Mouse (Mus musculus): ENCODE results near the gene Cabp7. TPM values are rescaled to one million over a fixed set of nuclear protein-coding genes. Genes with fewer than 3 reads are reported as not detected.

Gene Cabp7
- polyA plus RNA-seq, 1 experiment from 2014 or later = 0.03 TPM

DNA sequence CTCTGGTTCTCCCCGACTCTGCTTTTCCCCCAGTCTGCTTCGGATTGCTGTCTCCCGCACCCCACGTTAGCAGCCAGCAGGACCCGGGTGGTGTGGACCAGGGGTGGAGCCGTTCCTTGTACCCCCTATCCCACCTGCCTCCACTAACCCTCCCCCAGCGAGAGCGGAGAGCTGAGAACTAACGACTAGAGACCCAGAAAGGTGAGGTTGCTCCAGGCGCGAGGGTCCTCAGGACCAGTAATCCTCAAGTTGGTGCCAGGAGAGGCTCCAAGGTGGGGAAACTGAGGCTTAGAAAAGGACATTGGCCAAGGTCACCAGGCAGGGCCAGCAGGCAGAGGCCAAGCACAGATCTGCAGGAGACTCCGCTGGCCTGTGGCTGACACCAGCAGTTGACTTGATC is 707 bp upstream of the Cabp7 start:
- CTCF ChIA-PET = no interaction called here
- ATAC-seq (peak; percentile 15), DNase-seq (ENCODE audit: low read depth, low spot score) (no peak)
- no peak for TF ChIP-seq CTCF (IDR thresholded peaks at IDR 0.05)
- POLR2A ChIA-PET = no interaction called here
- peaks cover 66% of the 10 kb centered on the region for H3K27me3 ChIP-seq
- in situ Hi-C loops (cut with MboI; ENCODE audit: low pct_unique_long_range_greater_than_20kb) = no loop called here

DNA sequence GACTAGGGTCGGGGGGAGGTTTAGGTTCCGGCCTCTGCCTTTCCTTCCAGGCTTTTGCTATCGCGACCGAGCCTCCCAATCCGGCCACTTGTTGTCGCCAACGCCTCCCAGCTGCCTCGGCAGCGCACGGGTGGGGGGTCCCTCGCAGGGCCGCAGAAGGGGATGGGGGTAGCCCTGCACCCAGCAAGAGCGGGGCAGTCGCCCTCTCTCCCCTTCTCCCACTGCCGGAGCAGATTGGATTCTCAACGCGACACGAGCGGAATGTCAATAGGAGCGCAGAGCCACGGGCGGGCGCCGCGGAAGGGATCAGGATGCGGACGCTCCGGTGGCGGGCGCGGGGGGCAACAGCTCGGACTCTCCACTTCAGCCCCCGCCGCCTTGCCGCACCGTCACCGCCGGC is 609 bp downstream of the Cabp7 start:
- no peak for TF ChIP-seq CTCF (IDR thresholded peaks at IDR 0.05)

GRCm38 (mm10) chr11:4744691-4745090 is 1.9 kb downstream of the Cabp7 start:
- DNase-seq (ENCODE audit: low read depth, low spot score) (no peak), ATAC-seq (no peak)
- ChIA-PET POLR2A (no interaction called here), CTCF (no interaction called here)
- TF ChIP-seq CTCF (IDR thresholded peaks at IDR 0.05) = no peak
- in situ Hi-C loops (cut with MboI; ENCODE audit: low pct_unique_long_range_greater_than_20kb) = no loop called here
- H3K27me3 ChIP-seq = peaks cover 64% of the 10 kb centered on the region

More for the DNA sequence above, 609 bp downstream of the Cabp7 start:
- H3K27me3 ChIP-seq = peaks cover 68% of the 10 kb centered on the region
- in situ Hi-C loops (cut with MboI; ENCODE audit: low pct_unique_long_range_greater_than_20kb) = no loop called here
- POLR2A ChIA-PET = no interaction called here
- ATAC-seq (no peak), DNase-seq (ENCODE audit: low read depth, low spot score) (no peak)
- CTCF ChIA-PET = no interaction called here

DNA sequence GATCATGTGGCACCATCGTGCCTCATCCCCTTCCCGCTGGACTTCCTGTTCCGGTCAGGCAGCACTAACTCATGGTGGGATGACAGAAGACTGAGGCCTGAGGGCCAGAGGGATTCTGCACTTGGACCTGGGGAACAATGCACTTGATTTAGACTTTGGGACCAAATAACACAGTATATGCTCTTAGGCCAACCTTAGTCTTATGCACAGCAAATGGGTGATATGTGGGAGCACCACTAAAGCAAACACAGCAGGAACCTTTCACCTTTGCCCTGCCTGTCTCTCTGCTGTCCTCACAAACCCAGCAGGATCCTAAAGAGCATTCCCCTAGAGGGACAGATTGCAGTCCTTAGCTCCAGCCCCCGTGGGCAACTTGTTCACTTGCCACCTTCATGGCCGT is 5.8 kb downstream of the Cabp7 start:
- no peak for TF ChIP-seq CTCF (IDR thresholded peaks at IDR 0.05)
- POLR2A ChIA-PET = no interaction called here
- CTCF ChIA-PET = no interaction called here
- in situ Hi-C loops (cut with MboI; ENCODE audit: low pct_unique_long_range_greater_than_20kb) = no loop called here
- DNase-seq (ENCODE audit: low read depth, low spot score) (no peak), ATAC-seq (no peak)
- peaks cover 37% of the 10 kb centered on the region for H3K27me3 ChIP-seq

DNA sequence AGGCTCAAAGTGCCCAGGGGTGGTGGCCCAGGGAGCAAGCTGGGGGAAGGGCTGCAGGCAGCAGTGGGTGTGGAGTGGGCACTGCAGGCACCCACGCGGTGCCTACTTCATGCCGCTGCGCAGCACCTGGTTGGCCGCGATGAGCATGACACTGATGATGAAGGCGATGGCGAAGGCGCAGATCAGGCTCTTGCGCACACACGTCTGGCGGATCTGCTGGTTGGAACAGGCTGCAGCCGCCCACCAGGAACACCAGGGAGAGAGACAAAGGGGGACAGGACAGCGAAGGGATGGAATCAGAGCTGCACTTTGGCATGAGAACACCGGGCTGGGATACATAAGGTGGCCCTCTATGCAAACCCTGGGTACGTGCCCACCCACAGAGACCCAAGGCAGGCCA is 7.9 kb downstream of the Cabp7 start:
- peaks cover 16% of the 10 kb centered on the region for H3K27me3 ChIP-seq
- TF ChIP-seq CTCF (IDR thresholded peaks at IDR 0.05) = no peak
- ATAC-seq (no peak), DNase-seq (ENCODE audit: low read depth, low spot score) (no peak)
- in situ Hi-C loops (cut with MboI; ENCODE audit: low pct_unique_long_range_greater_than_20kb) = no loop called here
- ChIA-PET CTCF (no interaction called here), POLR2A (no interaction called here)

- in situ Hi-C loops (cut with MboI; ENCODE audit: low pct_unique_long_range_greater_than_20kb) = no loop called here
- CTCF ChIA-PET = interaction anchor here (1.3 kb wide), 1 partner anchor 57 kb away, joined by 3 read pairs; no protein-coding TSS in a partner anchor
- peaks cover 6% of the 10 kb centered on the region for H3K27me3 ChIP-seq
Observed at GRCm38 (mm10) chr11:4737682-4738081, 8.9 kb downstream of the Cabp7 start.

DNA sequence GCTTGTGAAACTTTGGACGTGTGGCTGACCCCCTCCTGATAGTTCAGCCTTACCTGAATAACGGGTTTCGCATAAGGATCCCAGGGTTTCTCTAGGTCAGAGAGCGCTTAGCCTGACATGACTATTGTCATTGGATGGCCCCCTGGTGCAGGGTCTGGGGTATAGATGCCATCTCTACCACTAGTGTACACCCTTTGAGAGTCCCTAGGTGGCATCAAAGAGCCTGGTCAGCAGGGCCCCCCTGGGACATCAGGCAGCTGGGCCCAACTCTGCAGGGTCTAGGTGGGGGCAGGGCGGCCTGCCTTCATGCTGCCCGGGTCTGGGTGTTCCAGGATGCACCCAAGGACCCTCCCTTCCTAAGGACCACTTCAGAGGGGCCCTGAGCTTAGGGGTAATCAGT is 10.2 kb downstream of the Cabp7 start:
- POLR2A ChIA-PET = no interaction called here
- CTCF ChIA-PET = no interaction called here
- in situ Hi-C loops (cut with MboI; ENCODE audit: low pct_unique_long_range_greater_than_20kb) = no loop called here
- ATAC-seq (no peak), DNase-seq (ENCODE audit: low read depth, low spot score) (no peak)
- no peak for TF ChIP-seq CTCF (IDR thresholded peaks at IDR 0.05)
- no peaks in the 10 kb centered on the region for H3K27me3 ChIP-seq

More at GRCm38 (mm10) chr11:4737682-4738081, 8.9 kb downstream of the Cabp7 start:
- TF ChIP-seq CTCF (IDR thresholded peaks at IDR 0.05) = no peak
- POLR2A ChIA-PET = no interaction called here
- no peak for DNase-seq (ENCODE audit: low read depth, low spot score)
- ATAC-seq = no peak

DNA sequence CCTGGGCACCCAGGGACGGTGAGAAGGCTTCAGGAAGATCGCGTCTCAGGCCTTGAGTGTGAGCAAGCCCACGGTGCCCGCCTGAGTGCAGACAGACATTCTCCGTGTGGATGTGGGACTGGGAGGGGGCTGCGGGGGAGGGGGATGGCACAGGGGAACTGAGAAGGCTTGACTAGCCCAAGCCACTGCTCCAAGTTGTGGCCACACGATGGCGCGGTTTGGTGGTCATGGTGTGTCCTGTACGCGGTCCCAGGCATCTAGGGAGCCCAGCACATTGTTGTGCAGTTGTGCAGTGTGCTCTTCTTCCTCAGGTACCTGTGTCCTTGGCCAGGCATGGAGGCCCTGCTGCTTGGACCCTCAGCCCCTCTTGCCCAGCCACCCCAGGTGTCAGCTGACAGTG is 12.4 kb downstream of the Cabp7 start:
- DNase-seq (ENCODE audit: low read depth, low spot score) (no peak), ATAC-seq (no peak)
- no peak for TF ChIP-seq CTCF (IDR thresholded peaks at IDR 0.05)
- ChIA-PET CTCF (no interaction called here), POLR2A (no interaction called here)
- no peaks in the 10 kb centered on the region for H3K27me3 ChIP-seq
- in situ Hi-C loops (cut with MboI; ENCODE audit: low pct_unique_long_range_greater_than_20kb) = no loop called here

DNA sequence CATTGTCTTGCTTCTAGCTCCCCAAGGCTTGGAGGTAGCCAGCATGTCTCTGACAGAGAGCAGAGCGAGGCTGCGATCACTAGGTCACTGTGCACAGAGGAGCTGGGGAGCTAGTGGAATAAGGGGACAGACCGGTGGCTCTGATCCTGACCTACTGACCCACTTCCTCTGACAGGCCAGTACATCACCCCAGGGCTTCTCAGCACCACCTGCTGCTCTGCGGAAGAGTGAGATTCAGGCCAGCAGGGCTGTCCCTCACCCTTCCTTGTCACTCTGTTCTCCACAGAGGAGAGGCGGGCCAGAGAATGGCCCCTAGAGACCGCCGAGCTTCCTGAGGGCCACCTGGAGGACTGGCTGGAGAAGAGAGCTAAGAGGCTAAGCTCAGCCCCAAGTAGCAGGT is 14.8 kb downstream of the Cabp7 start:
- ChIA-PET POLR2A (no interaction called here), CTCF (no interaction called here)
- no peak for TF ChIP-seq CTCF (IDR thresholded peaks at IDR 0.05)
- ATAC-seq = no peak
- in situ Hi-C loops (cut with MboI; ENCODE audit: low pct_unique_long_range_greater_than_20kb) = no loop called here
- DNase-seq (ENCODE audit: low read depth, low spot score) = no peak
- no peaks in the 10 kb centered on the region for H3K27me3 ChIP-seq

- ATAC-seq = no peak
- TF ChIP-seq CTCF (IDR thresholded peaks at IDR 0.05) = no peak
- POLR2A ChIA-PET = no interaction called here
- CTCF ChIA-PET = no interaction called here
- DNase-seq (ENCODE audit: low read depth, low spot score) = no peak
- H3K27me3 ChIP-seq = no peaks in the 10 kb centered on the region
- in situ Hi-C loops (cut with MboI; ENCODE audit: low pct_unique_long_range_greater_than_20kb) = no loop called here
Observed at GRCm38 (mm10) chr11:4730913-4731312, 15.7 kb downstream of the Cabp7 start.

DNA sequence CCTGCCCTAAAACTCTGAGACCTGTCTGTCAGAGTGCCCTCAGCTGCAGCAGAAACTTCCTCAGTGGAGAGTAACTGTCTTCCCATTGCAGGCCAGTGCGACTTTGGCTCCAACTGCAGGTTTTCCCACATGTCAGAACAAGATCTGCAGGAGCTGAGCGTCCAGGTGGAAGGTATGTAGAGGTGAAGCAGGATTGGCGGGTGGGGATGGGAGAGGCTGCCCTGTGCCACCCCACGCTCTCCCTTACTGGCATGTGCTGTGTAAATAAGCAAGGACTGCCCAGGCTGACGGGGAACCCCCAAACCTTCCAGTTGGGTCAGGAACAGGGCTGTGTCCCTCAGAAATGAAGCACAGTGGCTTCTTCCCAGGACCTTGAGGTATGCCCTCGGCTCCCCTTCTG is 16.5 kb downstream of the Cabp7 start:
- in situ Hi-C loops (cut with MboI; ENCODE audit: low pct_unique_long_range_greater_than_20kb) = no loop called here

DNA sequence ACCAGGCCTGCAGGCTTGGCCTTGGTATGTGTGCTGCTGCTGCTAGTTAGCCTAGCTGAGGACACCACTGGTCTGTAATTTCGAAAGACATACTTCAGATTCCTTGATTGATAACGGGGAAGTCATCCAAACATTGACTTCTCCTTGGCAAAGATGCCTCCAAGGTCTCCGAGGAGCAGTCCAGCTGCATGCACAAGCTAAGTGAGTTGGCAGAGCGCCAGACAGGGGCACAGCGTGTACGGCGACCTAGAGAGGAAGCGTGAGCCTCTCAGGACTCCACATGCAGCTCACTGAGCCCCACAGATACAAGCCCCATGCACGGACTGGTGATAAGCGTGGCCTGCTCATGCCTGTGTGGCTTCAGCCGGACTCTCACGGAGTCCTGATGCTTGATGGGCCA is 17.0 kb downstream of the Cabp7 start:
- CTCF ChIA-PET = no interaction called here
- DNase-seq (ENCODE audit: low read depth, low spot score) (no peak), ATAC-seq (no peak)
- H3K27me3 ChIP-seq = no peaks in the 10 kb centered on the region
- POLR2A ChIA-PET = no interaction called here
- in situ Hi-C loops (cut with MboI; ENCODE audit: low pct_unique_long_range_greater_than_20kb) = no loop called here
- no peak for TF ChIP-seq CTCF (IDR thresholded peaks at IDR 0.05)

More for the DNA sequence above, 16.5 kb downstream of the Cabp7 start:
- H3K27me3 ChIP-seq = no peaks in the 10 kb centered on the region
- TF ChIP-seq CTCF (IDR thresholded peaks at IDR 0.05) = no peak
- ChIA-PET CTCF (no interaction called here), POLR2A (no interaction called here)
- ATAC-seq (no peak), DNase-seq (ENCODE audit: low read depth, low spot score) (no peak)

Measured in Patski (cell line).